Mouse (Mus musculus): Measurements from ENCODE around the gene Zfp319. TPM values are rescaled to one million over a fixed set of nuclear protein-coding genes. Genes with fewer than 3 reads are reported as not detected.

Zfp319 gene
- polyA plus RNA-seq, 1 experiment from 2014 or later: 5.9 TPM

DNA sequence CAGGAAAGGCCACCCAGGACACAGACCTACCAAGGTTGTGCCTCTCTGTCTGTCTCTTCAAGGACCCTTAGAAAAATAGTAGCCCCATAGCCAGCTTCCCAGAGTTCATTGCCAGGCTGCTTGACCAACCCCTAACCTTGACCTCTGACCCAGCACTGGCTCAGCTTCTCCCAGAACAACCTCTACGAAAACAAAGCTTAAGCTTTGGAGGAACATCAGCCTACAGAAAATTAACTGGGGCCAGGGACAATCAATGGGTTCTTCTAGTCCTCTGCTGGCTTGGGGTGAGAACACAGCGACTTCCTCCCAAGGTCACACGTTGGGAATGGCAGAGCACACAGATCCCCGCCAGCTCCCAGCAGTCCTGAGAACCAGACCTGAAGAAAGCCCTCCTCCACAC, 26.2 kb downstream of the Zfp319 start:
- no peaks in the 10 kb centered on the region for H3K9me3 ChIP-seq
- H3K27me3 ChIP-seq (replicated peaks): 0 out of 2 replicates have a peak, but pooled peaks cover 12% of the 10 kb centered on the region
- H3K36me3 ChIP-seq: no peaks in the 10 kb centered on the region

DNA sequence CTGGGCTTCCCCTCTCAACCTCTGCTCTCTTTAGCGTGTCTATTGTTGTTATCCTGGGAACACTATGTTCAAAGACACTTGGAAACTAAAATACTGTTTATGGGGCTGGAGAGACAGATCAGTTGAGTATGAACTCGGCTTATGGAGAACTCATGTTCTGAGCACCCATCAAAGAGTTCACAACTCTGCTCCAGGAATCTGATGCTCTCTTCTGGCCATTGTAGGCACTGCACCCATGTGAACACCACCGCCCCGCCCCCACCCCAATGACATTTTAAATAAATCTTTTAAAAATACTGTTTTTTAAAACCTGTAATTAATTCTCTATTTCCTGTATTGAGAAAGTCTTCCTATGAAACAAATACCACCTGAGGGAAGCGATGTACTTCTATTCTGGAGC, 29.3 kb downstream of the Zfp319 start:
- 0 out of 2 replicates have a peak, but pooled peaks cover 5% of the 10 kb centered on the region for H3K4me1 ChIP-seq
- 20% methylated on average over 5 of the region's 5 CpGs for WGBS
- ATAC-seq (ENCODE audit: extremely low read depth, insufficient number of reproducible peaks, low FRiP score, low TSS enrichment): no peak
- 0 out of 2 replicates have a peak, but pooled peaks cover 19% of the 10 kb centered on the region for H3K27me3 ChIP-seq (replicated peaks)
- no peak overlapping the region for H3K4me2 ChIP-seq
- no peaks in the 10 kb centered on the region for H3K9me3 ChIP-seq
- H3K9ac ChIP-seq: no peak overlapping the region
- H3K36me3 ChIP-seq: no peaks in the 10 kb centered on the region
- no peak overlapping the region for H3K4me3 ChIP-seq
- H3K27ac ChIP-seq (replicated peaks): no peak overlapping the region

More for the DNA sequence above, 26.2 kb downstream of the Zfp319 start:
- Histone ChIP-seq H3K9ac (no peak overlapping the region), H3K4me1 (0 out of 2 replicates have a peak, but pooled peaks cover 8% of the 10 kb centered on the region), H3K27ac (replicated peaks) (no peak overlapping the region), H3K4me2 (no peak overlapping the region), H3K4me3 (no peak overlapping the region)
- 42% methylated on average over 4 of the region's 4 CpGs for WGBS
- ATAC-seq (ENCODE audit: extremely low read depth, insufficient number of reproducible peaks, low FRiP score, low TSS enrichment): no peak

- Histone ChIP-seq H3K27ac (replicated peaks) (peak overlapping the region; percentile 82), H3K9ac (peak overlapping the region; percentile 62), H3K4me3 (peak overlapping the region; percentile 31), H3K4me1 (peaks cover 25% of the 10 kb centered on the region), H3K4me2 (peak overlapping the region; percentile 60), H3K27me3 (replicated peaks) (0 out of 2 replicates have a peak, but pooled peaks cover 3% of the 10 kb centered on the region), H3K36me3 (no peaks in the 10 kb centered on the region), H3K9me3 (no peaks in the 10 kb centered on the region)
- 50% methylated on average over 7 of the region's 7 CpGs for WGBS
- peak; percentile 47; the same call in 1 of the 2 replicates for ATAC-seq (ENCODE audit: extremely low read depth, insufficient number of reproducible peaks, low FRiP score, low TSS enrichment)
These were observed 37.9 kb downstream of the Zfp319 start for GRCm38 (mm10) chr8:95293891-95294290.

GRCm38 (mm10) chr8:95293172-95293571, 38.6 kb downstream of the Zfp319 start:
- no peaks in the 10 kb centered on the region for H3K9me3 ChIP-seq
- H3K36me3 ChIP-seq: no peaks in the 10 kb centered on the region
- peak overlapping the region; percentile 82 for H3K27ac ChIP-seq (replicated peaks)
- peak overlapping the region; percentile 60 for H3K4me2 ChIP-seq
- H3K27me3 ChIP-seq (replicated peaks): 0 out of 2 replicates have a peak, but pooled peaks cover 3% of the 10 kb centered on the region
- H3K4me1 ChIP-seq: peaks cover 25% of the 10 kb centered on the region
- H3K9ac ChIP-seq: no peak overlapping the region
- peak overlapping the region; percentile 31 for H3K4me3 ChIP-seq
- no peak for ATAC-seq (ENCODE audit: extremely low read depth, insufficient number of reproducible peaks, low FRiP score, low TSS enrichment)
- 66% methylated on average over 11 of the region's 11 CpGs for WGBS

GRCm38 (mm10) chr8:95289066-95289650, 42.6 kb downstream of the Zfp319 start:
- H3K4me2 ChIP-seq: no peak overlapping the region
- no peak overlapping the region for H3K27ac ChIP-seq (replicated peaks)
- no peak for ATAC-seq (ENCODE audit: extremely low read depth, insufficient number of reproducible peaks, low FRiP score, low TSS enrichment)
- peaks cover 18% of the 10 kb centered on the region for H3K4me1 ChIP-seq
- WGBS: 50% methylated on average over 6 of the region's 6 CpGs
- no peak overlapping the region for H3K9ac ChIP-seq
- H3K36me3 ChIP-seq: no peaks in the 10 kb centered on the region
- no peak overlapping the region for H3K4me3 ChIP-seq
- no peaks in the 10 kb centered on the region for H3K9me3 ChIP-seq
- no peaks in the 10 kb centered on the region for H3K27me3 ChIP-seq (replicated peaks)

DNA sequence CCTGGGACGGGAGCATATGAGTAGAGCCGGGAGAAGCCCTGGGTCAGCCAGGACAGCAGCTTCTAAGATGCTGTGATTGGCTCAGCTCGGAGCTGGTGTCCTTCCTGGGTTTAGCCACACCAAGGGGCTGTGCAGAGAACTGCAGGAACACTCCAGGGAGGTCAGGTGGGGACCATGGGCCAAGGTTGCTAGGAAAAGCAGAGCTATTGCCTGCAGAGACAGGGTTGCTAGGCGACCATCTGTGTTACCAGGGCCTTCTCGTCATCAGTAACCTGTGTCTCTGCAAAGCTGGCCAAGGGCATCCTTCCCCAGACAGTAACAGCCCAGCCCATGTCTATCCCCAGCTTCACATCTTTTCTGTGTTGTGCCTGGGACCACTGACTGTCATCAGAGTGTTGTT, 50.3 kb downstream of the Zfp319 start:
- Histone ChIP-seq H3K4me1 (peaks cover 8% of the 10 kb centered on the region), H3K9me3 (no peaks in the 10 kb centered on the region), H3K4me2 (no peak overlapping the region), H3K4me3 (no peak overlapping the region), H3K27ac (replicated peaks) (no peak overlapping the region), H3K9ac (no peak overlapping the region), H3K36me3 (no peaks in the 10 kb centered on the region), H3K27me3 (replicated peaks) (no peaks in the 10 kb centered on the region)
- ATAC-seq (ENCODE audit: extremely low read depth, insufficient number of reproducible peaks, low FRiP score, low TSS enrichment): no peak
- 54% methylated on average over 5 of the region's 5 CpGs for WGBS

Other genes starting within 250 kb of the Zfp319 start
- gene Kifc3, start 129.1 kb downstream of the Zfp319 start, polyA plus RNA-seq (2015; fragmentation: Nextera tagmentation; extraction: Ambion mirVana): 10.6 and 12.1 TPM in 2 replicates
- gene Cngb1, start 25.4 kb downstream of the Zfp319 start, polyA plus RNA-seq (2015; fragmentation: Nextera tagmentation; extraction: Ambion mirVana): 0.47 and 0.55 TPM in 2 replicates
- 0.40 TPM in 1 of 2 replicates, not detected in the other for gene Tepp, start 21.4 kb downstream of the Zfp319 start, polyA plus RNA-seq (2015; fragmentation: Nextera tagmentation; extraction: Ambion mirVana)
- gene Usb1, start 334 bp upstream of the Zfp319 start, polyA plus RNA-seq (2015; fragmentation: Nextera tagmentation; extraction: Ambion mirVana): 25.5 and 29.1 TPM in 2 replicates
- 42.5 and 43.4 TPM in 2 replicates for gene Mmp15, start 20.3 kb upstream of the Zfp319 start, polyA plus RNA-seq (2015; fragmentation: Nextera tagmentation; extraction: Ambion mirVana)
- gene Cfap20, start 102.9 kb upstream of the Zfp319 start, polyA plus RNA-seq (2015; fragmentation: Nextera tagmentation; extraction: Ambion mirVana): 151 and 167 TPM in 2 replicates
- gene Csnk2a2, start 158.1 kb upstream of the Zfp319 start, polyA plus RNA-seq (2015; fragmentation: Nextera tagmentation; extraction: Ambion mirVana): 7.1 TPM in 2 replicates
- 2.2 and 2.4 TPM in 2 replicates for gene Ccdc113, start 202.1 kb upstream of the Zfp319 start, polyA plus RNA-seq (2015; fragmentation: Nextera tagmentation; extraction: Ambion mirVana)
- gene Prss54, start 244.4 kb upstream of the Zfp319 start, polyA plus RNA-seq (2015; fragmentation: Nextera tagmentation; extraction: Ambion mirVana): not detected in 2 replicates